Mouse (Mus musculus) bone marrow, adult 2 months (tissue): Measurements from ENCODE around the gene Rec8.

Experiments
- CTCF ChIP-seq: fragments of 200-500 bp; IDR thresholded peaks from 2 replicates; pipeline ENCODE4 v1.5.1; 2011; ENCODE audit warnings: low read length, control low read depth; ENCODE audit not compliant: control insufficient read depth, insufficient read depth
- POLR2A ChIP-seq: fragments of 200-500 bp; IDR thresholded peaks from 2 replicates; pipeline ENCODE4 v1.6.1; 2011; ENCODE audit warnings: low read depth, mild to moderate bottlenecking, control low read depth, low read length, borderline replicate concordance; ENCODE audit not compliant: control insufficient read depth

GRCm38 (mm10) chr14:55580731-55581130 lies 37.1 kb upstream of the Rec8 start:
- TF ChIP-seq CTCF = no peak
- no peak for TF ChIP-seq POLR2A
